Mouse (Mus musculus): Measurements from ENCODE around the gene Cyp2u1. TPM values are rescaled to one million over a fixed set of nuclear protein-coding genes. Genes with fewer than 3 reads are reported as not detected.
"Not testable (repeated sequence)": the region's sequence is repeated elsewhere in the genome, so short reads cannot be mapped to it uniquely, and the experiment has no call there.

Gene Cyp2u1
- 1.1 and 1.9 TPM in 2 replicates for total RNA-seq (2017)

- peak; percentile 98 to 99 for ATAC-seq (replicated peaks in 1 of 2; ENCODE audit: insufficient read depth in 1 of 2, low FRiP score in 2 of 2, low TSS enrichment in 1 of 2, low read depth in 1 of 2, poor library complexity in 2 of 2, severe bottlenecking in 2 of 2)
These were observed at the start of gene Cyp2u1 for GRCm38 (mm10) chr3:131302452-131303319. Cyp2u1 (minus strand) TSS chr3:131303227.

- ATAC-seq (replicated peaks in 1 of 2; ENCODE audit: insufficient read depth in 1 of 2, low FRiP score in 2 of 2, low TSS enrichment in 1 of 2, low read depth in 1 of 2, poor library complexity in 2 of 2, severe bottlenecking in 2 of 2): no peak; a peak in 1 of 4 replicates
These were observed 47.5 kb upstream of the Cyp2u1 start for GRCm38 (mm10) chr3:131350539-131350938.

- ATAC-seq (replicated peaks in 1 of 2; ENCODE audit: insufficient read depth in 1 of 2, low FRiP score in 2 of 2, low TSS enrichment in 1 of 2, low read depth in 1 of 2, poor library complexity in 2 of 2, severe bottlenecking in 2 of 2): no peak
These were observed 46.0 kb upstream of the Cyp2u1 start for GRCm38 (mm10) chr3:131349013-131349412.

GRCm38 (mm10) chr3:131348579-131348950 lies 45.5 kb upstream of the Cyp2u1 start:
- ATAC-seq (replicated peaks in 1 of 2; ENCODE audit: insufficient read depth in 1 of 2, low FRiP score in 2 of 2, low TSS enrichment in 1 of 2, low read depth in 1 of 2, poor library complexity in 2 of 2, severe bottlenecking in 2 of 2): no peak

- ATAC-seq (replicated peaks in 1 of 2; ENCODE audit: insufficient read depth in 1 of 2, low FRiP score in 2 of 2, low TSS enrichment in 1 of 2, low read depth in 1 of 2, poor library complexity in 2 of 2, severe bottlenecking in 2 of 2): peak; percentile 29 to 63; a peak in 1 of 4 replicates
These were observed 45.0 kb upstream of the Cyp2u1 start for GRCm38 (mm10) chr3:131347831-131348578.

- no peak for ATAC-seq (replicated peaks in 1 of 2; ENCODE audit: insufficient read depth in 1 of 2, low FRiP score in 2 of 2, low TSS enrichment in 1 of 2, low read depth in 1 of 2, poor library complexity in 2 of 2, severe bottlenecking in 2 of 2)
These were observed 42.9 kb upstream of the Cyp2u1 start for GRCm38 (mm10) chr3:131345903-131346302.

- ATAC-seq (replicated peaks in 1 of 2; ENCODE audit: insufficient read depth in 1 of 2, low FRiP score in 2 of 2, low TSS enrichment in 1 of 2, low read depth in 1 of 2, poor library complexity in 2 of 2, severe bottlenecking in 2 of 2): no peak
These were observed 40.3 kb upstream of the Cyp2u1 start for GRCm38 (mm10) chr3:131343311-131343710.

- ATAC-seq (replicated peaks in 1 of 2; ENCODE audit: insufficient read depth in 1 of 2, low FRiP score in 2 of 2, low TSS enrichment in 1 of 2, low read depth in 1 of 2, poor library complexity in 2 of 2, severe bottlenecking in 2 of 2): no peak
These were observed 37.9 kb upstream of the Cyp2u1 start for GRCm38 (mm10) chr3:131340885-131341284.

GRCm38 (mm10) chr3:131339280-131339679 lies 36.3 kb upstream of the Cyp2u1 start:
- ATAC-seq (replicated peaks in 1 of 2; ENCODE audit: insufficient read depth in 1 of 2, low FRiP score in 2 of 2, low TSS enrichment in 1 of 2, low read depth in 1 of 2, poor library complexity in 2 of 2, severe bottlenecking in 2 of 2): no peak

GRCm38 (mm10) chr3:131337749-131338148 lies 34.7 kb upstream of the Cyp2u1 start:
- ATAC-seq (replicated peaks in 1 of 2; ENCODE audit: insufficient read depth in 1 of 2, low FRiP score in 2 of 2, low TSS enrichment in 1 of 2, low read depth in 1 of 2, poor library complexity in 2 of 2, severe bottlenecking in 2 of 2): not testable (repeated sequence)

- no peak for ATAC-seq (replicated peaks in 1 of 2; ENCODE audit: insufficient read depth in 1 of 2, low FRiP score in 2 of 2, low TSS enrichment in 1 of 2, low read depth in 1 of 2, poor library complexity in 2 of 2, severe bottlenecking in 2 of 2)
These were observed 33.6 kb upstream of the Cyp2u1 start for GRCm38 (mm10) chr3:131336629-131337028.

- peak; percentile 27 to 39; a peak in 3 of 4 replicates for ATAC-seq (replicated peaks in 1 of 2; ENCODE audit: insufficient read depth in 1 of 2, low FRiP score in 2 of 2, low TSS enrichment in 1 of 2, low read depth in 1 of 2, poor library complexity in 2 of 2, severe bottlenecking in 2 of 2)
These were observed 32.1 kb upstream of the Cyp2u1 start for GRCm38 (mm10) chr3:131335117-131335547.

GRCm38 (mm10) chr3:131327189-131327588 lies 24.2 kb upstream of the Cyp2u1 start:
- no peak for ATAC-seq (replicated peaks in 1 of 2; ENCODE audit: insufficient read depth in 1 of 2, low FRiP score in 2 of 2, low TSS enrichment in 1 of 2, low read depth in 1 of 2, poor library complexity in 2 of 2, severe bottlenecking in 2 of 2)

- no peak for ATAC-seq (replicated peaks in 1 of 2; ENCODE audit: insufficient read depth in 1 of 2, low FRiP score in 2 of 2, low TSS enrichment in 1 of 2, low read depth in 1 of 2, poor library complexity in 2 of 2, severe bottlenecking in 2 of 2)
These were observed 23.6 kb upstream of the Cyp2u1 start for GRCm38 (mm10) chr3:131326637-131327036.

GRCm38 (mm10) chr3:131322081-131322815 lies 19.2 kb upstream of the Cyp2u1 start:
- no peak for ATAC-seq (replicated peaks in 1 of 2; ENCODE audit: insufficient read depth in 1 of 2, low FRiP score in 2 of 2, low TSS enrichment in 1 of 2, low read depth in 1 of 2, poor library complexity in 2 of 2, severe bottlenecking in 2 of 2)

GRCm38 (mm10) chr3:131320184-131320583 lies 17.2 kb upstream of the Cyp2u1 start:
- peak; percentile 79 to 81 for ATAC-seq (replicated peaks in 1 of 2; ENCODE audit: insufficient read depth in 1 of 2, low FRiP score in 2 of 2, low TSS enrichment in 1 of 2, low read depth in 1 of 2, poor library complexity in 2 of 2, severe bottlenecking in 2 of 2)

GRCm38 (mm10) chr3:131318211-131318610 lies 15.2 kb upstream of the Cyp2u1 start:
- no peak for ATAC-seq (replicated peaks in 1 of 2; ENCODE audit: insufficient read depth in 1 of 2, low FRiP score in 2 of 2, low TSS enrichment in 1 of 2, low read depth in 1 of 2, poor library complexity in 2 of 2, severe bottlenecking in 2 of 2)

- ATAC-seq (replicated peaks in 1 of 2; ENCODE audit: insufficient read depth in 1 of 2, low FRiP score in 2 of 2, low TSS enrichment in 1 of 2, low read depth in 1 of 2, poor library complexity in 2 of 2, severe bottlenecking in 2 of 2): no peak
These were observed 14.1 kb upstream of the Cyp2u1 start for GRCm38 (mm10) chr3:131317126-131317525.

All from hematopoietic stem cell, adult 5-6 weeks (primary cell).